Mouse (Mus musculus): ENCODE results near the gene Prdx2. TPM values are rescaled to one million over a fixed set of nuclear protein-coding genes. Genes with fewer than 3 reads are reported as not detected.
A peak's percentile ranks its signal among the peaks of the same experiment; 100 is the strongest.

Prdx2 gene
- polyA plus RNA-seq, 1 experiment: 68.6 TPM

DNA sequence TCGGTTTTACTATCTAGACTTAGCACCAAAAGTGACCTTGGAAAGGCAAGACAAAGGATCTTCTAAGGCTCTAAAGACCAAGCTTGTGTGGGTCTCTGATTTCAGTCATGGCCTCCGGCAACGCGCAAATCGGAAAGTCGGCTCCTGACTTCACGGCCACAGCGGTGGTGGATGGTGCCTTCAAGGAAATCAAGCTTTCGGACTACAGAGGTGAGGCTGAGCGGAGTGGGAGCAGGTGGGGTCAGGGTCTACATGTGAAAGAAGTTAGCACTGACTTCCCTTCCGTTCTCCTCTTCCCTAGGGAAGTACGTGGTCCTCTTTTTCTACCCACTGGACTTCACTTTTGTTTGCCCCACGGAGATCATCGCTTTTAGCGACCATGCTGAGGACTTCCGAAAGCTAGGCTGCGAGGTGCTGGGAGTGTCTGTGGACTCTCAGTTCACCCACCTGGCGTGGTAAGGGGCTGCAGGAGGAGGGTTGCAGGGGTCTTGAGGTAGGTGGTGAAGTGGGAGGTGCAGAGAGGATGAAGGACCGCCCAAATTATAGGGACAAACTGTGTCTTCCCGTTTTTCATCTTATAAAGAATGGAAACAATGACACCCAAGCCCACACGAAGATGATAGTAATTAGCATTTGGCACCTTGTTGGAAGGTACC, 876 bp downstream of the Prdx2 start:
- peaks cover 37% of the 10 kb centered on the region for H3K36me3 ChIP-seq (replicated peaks; ENCODE audit: low read length)
- no peaks in the 10 kb centered on the region for H3K9me3 ChIP-seq
- peaks cover 90% of the 10 kb centered on the region for H3K4me1 ChIP-seq
- no peak for TF ChIP-seq GATA1 (IDR thresholded peaks at IDR 0.05; ENCODE audit: borderline replicate concordance, low read length)
- no peak for TF ChIP-seq FLI1 (IDR thresholded peaks at IDR 0.05; ENCODE audit: low read length)
- no peaks in the 10 kb centered on the region for H3K27me3 ChIP-seq (replicated peaks)
- peak overlapping the region; percentile 93 for H3K4me3 ChIP-seq (replicated peaks)

DNA sequence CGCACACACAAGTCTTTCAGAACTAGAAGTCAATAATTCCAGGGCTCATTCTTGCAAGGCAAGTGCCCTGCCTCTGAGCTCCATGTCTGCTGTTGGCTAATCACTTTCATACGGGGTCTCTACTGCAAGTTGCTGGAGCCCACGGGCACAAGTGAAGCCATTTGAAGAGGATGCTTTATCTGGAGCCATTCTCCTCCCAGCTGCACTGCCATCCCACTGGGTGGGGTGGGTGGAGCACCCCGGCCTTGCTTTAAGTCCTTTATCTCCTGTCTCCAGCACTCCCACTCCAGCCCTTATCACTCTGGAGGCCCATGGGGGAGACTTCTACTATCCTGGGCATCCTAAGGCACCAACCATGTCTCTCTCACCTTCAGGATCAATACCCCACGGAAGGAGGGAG, 1.5 kb downstream of the Prdx2 start:
- TF ChIP-seq FLI1 (IDR thresholded peaks at IDR 0.05; ENCODE audit: low read length) (no peak), GATA1 (IDR thresholded peaks at IDR 0.05; ENCODE audit: borderline replicate concordance, low read length) (no peak)
- Histone ChIP-seq H3K9me3 (no peaks in the 10 kb centered on the region), H3K4me1 (peaks cover 89% of the 10 kb centered on the region), H3K4me3 (replicated peaks) (peak overlapping the region; percentile 93), H3K36me3 (replicated peaks; ENCODE audit: low read length) (peaks cover 37% of the 10 kb centered on the region), H3K27me3 (replicated peaks) (no peaks in the 10 kb centered on the region)

DNA sequence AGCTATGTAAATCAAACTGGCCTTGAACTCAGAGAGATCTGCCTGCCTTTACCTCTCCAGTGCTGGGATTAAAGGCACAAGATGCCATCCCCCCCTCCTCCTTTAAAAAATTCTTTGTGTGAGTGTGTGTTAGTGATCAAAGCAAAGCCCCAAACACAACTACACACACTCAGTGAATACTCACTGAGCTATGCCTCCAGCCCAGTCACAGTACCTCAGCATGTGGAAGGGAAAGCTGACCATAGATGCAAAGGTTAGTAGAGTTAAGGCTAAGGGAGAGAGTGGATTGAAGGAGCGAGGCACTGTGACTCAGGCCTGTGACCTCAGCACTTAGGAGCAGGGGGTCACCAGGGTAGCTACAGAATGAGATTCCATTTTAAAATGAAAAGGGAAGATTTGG, 3.7 kb downstream of the Prdx2 start:
- peaks cover 42% of the 10 kb centered on the region for H3K36me3 ChIP-seq (replicated peaks; ENCODE audit: low read length)
- H3K27me3 ChIP-seq (replicated peaks): no peaks in the 10 kb centered on the region
- no peak overlapping the region for H3K4me3 ChIP-seq (replicated peaks)
- H3K4me1 ChIP-seq: peaks cover 70% of the 10 kb centered on the region
- H3K9me3 ChIP-seq: no peaks in the 10 kb centered on the region
- TF ChIP-seq GATA1 (IDR thresholded peaks at IDR 0.05; ENCODE audit: borderline replicate concordance, low read length): no peak

DNA sequence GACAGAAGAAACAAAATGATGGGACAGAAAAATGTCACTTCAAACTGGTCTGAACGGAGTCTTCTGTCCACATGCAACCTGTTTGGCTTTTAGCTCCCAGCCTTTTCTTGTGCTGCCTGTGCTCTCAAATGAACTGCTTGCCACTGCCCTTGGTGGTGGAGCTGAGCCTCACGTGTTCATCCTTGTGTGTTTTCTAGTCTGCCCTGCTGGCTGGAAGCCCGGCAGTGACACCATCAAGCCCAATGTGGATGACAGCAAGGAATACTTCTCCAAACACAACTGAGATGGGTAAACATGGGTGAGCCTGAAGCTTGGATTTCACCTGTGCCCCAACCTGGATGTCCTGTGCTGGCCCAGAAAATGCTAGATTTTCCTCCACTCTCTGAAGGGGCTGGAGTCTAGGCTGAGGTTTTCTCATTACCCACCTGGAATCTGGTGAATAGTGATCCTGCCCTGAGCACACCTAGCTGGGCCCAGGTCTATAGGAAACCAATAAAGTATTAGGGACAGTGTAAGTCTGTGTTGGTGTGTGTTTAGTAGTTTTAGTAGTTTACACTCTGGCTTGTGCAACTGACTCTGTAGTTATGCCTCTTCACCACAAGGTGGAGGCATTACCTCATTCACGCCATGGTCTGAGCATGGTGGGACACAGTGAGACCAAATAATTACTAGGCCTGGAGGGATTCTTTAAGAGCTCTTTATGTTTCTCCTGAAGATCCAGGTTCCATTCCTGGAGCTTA, 4.6 kb downstream of the Prdx2 start:
- TF ChIP-seq FLI1 (IDR thresholded peaks at IDR 0.05; ENCODE audit: low read length) (no peak), GATA1 (IDR thresholded peaks at IDR 0.05; ENCODE audit: borderline replicate concordance, low read length) (no peak)
- Histone ChIP-seq H3K9me3 (no peaks in the 10 kb centered on the region), H3K36me3 (replicated peaks; ENCODE audit: low read length) (peaks cover 42% of the 10 kb centered on the region), H3K4me1 (peaks cover 64% of the 10 kb centered on the region), H3K27me3 (replicated peaks) (no peaks in the 10 kb centered on the region), H3K4me3 (replicated peaks) (peak overlapping the region; percentile 100)

DNA sequence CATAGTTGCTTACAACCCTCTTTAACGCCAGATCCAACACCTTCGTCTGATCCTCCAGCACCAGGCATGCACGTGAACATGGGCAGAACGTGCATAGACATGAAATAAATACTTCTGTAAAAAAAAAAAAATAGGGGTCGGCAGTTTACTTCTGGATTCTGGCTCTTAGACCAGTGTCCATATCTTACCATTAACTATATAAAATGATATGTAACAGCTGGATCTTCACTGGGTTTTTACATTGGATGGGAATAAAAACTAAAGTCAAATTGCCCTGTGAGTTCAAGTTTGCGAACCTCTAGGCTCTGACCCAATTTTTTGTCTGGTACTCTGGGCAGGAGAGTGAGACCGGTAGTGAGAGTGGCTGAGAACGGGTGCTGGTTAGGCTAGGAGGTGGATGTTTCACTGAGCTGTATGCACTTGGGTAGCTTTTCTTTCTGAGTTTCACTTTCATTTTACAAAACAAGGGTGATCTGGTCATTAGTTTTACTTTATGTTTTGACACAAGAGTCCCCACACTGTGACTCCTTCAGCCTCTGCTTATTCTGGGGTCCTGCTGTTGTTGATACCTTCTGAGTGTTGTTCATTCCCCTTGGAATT, 5.3 kb downstream of the Prdx2 start:
- Histone ChIP-seq H3K4me1 (peaks cover 66% of the 10 kb centered on the region), H3K4me3 (replicated peaks) (peak overlapping the region; percentile 100), H3K9me3 (no peaks in the 10 kb centered on the region), H3K36me3 (replicated peaks; ENCODE audit: low read length) (peaks cover 42% of the 10 kb centered on the region), H3K27me3 (replicated peaks) (no peaks in the 10 kb centered on the region)
- TF ChIP-seq FLI1 (IDR thresholded peaks at IDR 0.05; ENCODE audit: low read length) (no peak), GATA1 (IDR thresholded peaks at IDR 0.05; ENCODE audit: borderline replicate concordance, low read length) (no peak)

DNA sequence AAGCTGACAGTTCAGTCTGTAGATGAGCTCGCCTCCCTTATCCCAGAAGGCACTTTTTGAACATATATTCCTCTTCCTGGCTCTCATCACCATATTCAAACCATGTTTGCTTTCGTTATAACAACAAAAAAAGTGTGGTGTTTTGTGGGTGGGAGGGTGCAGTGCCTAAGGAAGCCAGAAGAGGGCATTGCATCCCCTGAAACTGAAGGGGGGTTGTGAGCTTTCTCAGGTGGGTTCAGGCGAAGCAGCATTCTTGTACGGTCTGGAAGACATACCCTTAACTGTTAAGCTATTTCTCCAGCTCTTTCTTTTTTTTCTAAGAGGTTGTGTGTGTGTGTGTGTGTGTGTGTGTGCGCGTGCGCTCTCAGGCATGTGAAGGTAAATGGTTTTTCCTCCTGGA, 6.0 kb downstream of the Prdx2 start:
- TF ChIP-seq FLI1 (IDR thresholded peaks at IDR 0.05; ENCODE audit: low read length) (no peak), GATA1 (IDR thresholded peaks at IDR 0.05; ENCODE audit: borderline replicate concordance, low read length) (no peak)
- H3K27me3 ChIP-seq (replicated peaks): no peaks in the 10 kb centered on the region
- H3K4me1 ChIP-seq: peaks cover 66% of the 10 kb centered on the region
- H3K36me3 ChIP-seq (replicated peaks; ENCODE audit: low read length): peaks cover 41% of the 10 kb centered on the region
- peak overlapping the region; percentile 100 for H3K4me3 ChIP-seq (replicated peaks)
- no peaks in the 10 kb centered on the region for H3K9me3 ChIP-seq

DNA sequence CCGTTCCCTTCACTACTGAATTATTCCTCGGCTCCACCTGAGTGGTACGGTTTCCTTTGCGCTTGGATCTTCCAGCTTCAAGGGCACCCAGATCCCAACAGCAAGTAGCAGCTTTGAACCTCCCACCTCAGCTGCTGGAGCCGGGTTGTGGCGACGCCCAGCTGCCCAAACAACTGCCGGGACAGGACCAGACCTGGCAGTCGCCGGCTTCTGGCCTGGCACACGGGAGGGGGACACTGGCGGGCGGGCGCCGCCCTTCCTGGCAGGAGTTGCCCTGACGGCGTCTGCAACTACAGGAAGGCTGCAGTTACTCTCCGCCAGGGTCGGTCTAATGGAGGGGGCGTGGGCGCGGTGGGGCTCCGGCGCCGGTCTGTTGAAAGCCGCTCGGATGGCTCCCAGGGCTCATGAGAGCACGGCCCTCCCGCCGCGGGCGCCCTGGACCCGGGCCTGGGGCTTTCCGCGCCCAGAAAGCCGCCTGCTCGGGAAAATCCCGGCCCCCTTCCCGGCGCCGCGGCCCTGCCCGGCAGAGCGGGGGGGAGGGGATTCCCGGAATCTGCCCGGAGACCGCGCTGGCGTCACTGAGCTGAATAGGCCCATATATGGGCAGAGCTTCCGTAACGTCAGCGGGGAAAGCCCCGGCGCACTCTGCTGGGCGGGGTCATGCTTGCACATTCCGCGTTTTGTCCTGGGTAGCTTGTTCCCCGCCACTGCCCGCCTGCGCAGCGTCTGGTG, 6.8 kb downstream of the Prdx2 start:
- no peaks in the 10 kb centered on the region for H3K27me3 ChIP-seq (replicated peaks)
- peaks cover 66% of the 10 kb centered on the region for H3K4me1 ChIP-seq
- no peak for TF ChIP-seq FLI1 (IDR thresholded peaks at IDR 0.05; ENCODE audit: low read length)
- TF ChIP-seq GATA1 (IDR thresholded peaks at IDR 0.05; ENCODE audit: borderline replicate concordance, low read length): no peak
- H3K9me3 ChIP-seq: no peaks in the 10 kb centered on the region
- H3K36me3 ChIP-seq (replicated peaks; ENCODE audit: low read length): peaks cover 33% of the 10 kb centered on the region
- H3K4me3 ChIP-seq (replicated peaks): peak overlapping the region; percentile 100

DNA sequence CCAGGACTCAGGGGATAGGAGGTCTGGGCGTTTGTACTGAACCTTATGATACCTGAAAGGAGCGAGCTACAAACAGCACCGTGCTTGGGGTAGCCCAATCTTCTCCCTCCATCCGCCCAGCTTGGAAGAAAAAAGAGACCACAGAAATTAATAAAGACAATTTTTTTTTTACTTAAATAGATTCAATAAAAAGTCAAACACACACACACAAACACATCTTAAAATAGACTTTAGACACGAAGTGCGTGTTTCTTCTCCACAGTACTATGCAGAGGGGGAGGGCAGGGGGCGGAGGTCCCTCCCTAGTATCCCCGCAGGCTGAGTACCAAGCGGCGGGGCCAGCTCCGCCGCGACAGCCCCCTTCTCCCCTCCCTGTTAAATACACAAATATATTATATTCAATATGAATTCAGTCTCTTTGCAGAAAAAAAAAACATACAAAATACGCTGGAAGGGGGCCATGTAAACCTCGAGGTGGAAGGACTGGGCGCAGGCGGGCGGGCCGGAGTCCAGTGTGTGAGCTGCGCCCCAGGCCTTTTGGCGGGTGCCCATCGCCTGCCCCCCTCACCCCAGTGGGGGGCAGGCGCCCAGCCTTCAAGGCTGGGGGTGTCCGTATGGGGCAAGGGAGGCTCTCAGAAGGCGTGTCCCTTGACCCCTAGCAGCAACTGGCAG, 7.5 kb downstream of the Prdx2 start:
- Histone ChIP-seq H3K4me3 (replicated peaks) (peak overlapping the region; percentile 100), H3K4me1 (peaks cover 66% of the 10 kb centered on the region), H3K27me3 (replicated peaks) (no peaks in the 10 kb centered on the region), H3K9me3 (no peaks in the 10 kb centered on the region), H3K36me3 (replicated peaks; ENCODE audit: low read length) (peaks cover 26% of the 10 kb centered on the region)
- TF ChIP-seq GATA1 (IDR thresholded peaks at IDR 0.05; ENCODE audit: borderline replicate concordance, low read length) (no peak), FLI1 (IDR thresholded peaks at IDR 0.05; ENCODE audit: low read length) (no peak)

Measured in megakaryocyte, embryonic 14.5 days (primary cell).